Mouse (Mus musculus): ENCODE data around the gene Pabpn1. TPM values are rescaled to one million over a fixed set of nuclear protein-coding genes. Genes with fewer than 3 reads are reported as not detected.

Pabpn1 gene
- polyA plus RNA-seq (2012; rRNA removed) = 278 and 430 TPM in 2 replicates

DNA sequence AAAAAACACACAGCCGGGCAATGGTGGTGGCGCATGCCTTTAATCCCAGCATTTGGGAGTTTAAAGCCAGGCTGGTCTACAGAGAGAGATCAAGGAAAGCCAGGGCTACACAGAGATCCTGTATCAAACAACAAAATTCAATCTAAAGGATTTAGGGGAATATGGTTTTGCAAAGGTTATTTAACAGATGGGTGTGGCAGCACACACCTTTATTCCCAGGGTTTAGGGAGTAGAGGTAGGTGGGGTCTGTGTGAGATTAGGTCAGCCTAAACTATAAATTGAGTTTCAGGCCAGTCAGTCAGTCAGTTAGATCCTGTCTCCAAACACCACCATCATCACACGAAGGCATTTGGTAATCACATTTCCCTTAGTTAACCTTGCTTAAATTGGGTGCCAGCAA, at the start of gene Pabpn1:
Gene Pabpn1 (plus strand): TSS at position 301 of the 400 bp plus-strand sequence.
- no peak for DNase-seq (ENCODE audit: low spot score)

DNA sequence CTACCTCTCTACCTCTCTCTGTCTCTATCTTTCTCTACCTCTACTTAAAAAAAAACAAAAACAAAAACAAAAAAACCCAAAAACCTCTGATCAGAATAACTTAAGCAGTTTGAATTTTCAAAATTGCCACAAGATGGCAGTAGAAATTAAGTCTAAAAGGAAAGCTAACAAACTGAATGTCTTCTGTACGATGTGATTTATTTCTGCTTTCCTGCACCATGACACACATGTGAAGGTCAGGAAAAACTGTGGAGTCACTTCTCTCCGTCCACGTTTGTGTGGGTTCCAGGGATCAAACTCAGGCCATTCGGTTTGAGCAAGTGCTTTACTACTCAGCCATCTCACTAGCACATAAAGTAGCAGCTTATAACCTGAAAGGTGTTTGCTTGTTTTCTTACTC, 48.8 kb upstream of the Pabpn1 start:
- DNase-seq (ENCODE audit: low spot score) = no peak

DNA sequence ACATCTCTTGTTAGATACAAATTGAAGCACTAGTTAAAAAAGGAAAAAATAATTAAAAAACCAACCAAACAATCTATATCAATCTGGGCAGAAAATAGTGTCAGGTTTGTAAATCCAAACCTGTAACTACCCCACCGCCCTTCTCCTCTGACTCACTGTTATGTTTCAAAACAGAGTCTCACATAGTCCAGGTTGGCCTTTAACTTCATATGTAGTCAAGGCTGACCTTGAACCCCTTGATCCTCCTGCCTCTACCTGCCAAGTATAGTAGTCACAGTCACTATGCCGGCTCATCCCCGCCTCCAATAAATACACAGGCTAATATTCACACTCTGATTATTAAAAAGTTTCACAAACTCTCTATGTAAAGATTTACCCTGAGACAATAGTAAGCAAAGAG, 36.6 kb upstream of the Pabpn1 start:
- DNase-seq (ENCODE audit: low spot score) = no peak

DNA sequence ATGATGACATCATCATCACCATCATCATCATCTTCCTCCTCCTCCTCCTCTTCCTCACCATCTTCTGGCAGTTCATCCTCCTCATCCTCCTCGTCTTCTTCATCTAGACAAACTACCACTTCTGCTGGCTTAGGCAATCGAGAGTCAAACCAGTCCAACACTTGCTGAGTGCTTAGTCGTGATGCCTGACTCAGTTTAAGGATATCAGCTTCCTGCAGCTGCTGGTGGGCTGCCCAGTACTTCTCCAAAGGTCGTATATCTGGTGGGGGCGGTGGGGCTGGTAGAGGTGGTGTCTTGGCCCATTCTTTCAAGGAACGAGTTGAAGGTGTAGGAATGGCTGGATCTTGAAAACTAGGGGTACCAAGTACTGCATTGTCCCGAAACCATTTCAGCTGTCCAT, 35.6 kb upstream of the Pabpn1 start:
- no peak for DNase-seq (ENCODE audit: low spot score)

DNA sequence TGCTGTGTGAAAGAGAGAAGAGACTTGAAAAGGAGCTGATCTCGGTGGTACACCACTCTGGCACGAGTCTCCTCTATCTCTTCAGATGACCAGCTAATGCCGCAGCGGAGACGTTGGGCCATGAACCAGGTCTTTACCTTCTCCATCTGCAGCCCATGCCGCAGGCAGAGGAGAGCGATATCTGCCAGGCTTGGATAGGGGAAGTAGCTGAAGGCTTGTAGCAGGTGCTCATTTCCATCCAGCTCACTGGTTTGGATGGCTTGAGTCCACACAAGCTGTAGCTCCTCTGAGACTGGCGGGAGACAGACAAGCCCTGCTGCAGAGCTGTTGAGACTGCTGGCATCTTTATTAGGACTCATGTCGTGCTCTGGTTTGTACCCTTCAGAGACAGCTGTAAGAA, 34.4 kb upstream of the Pabpn1 start:
- DNase-seq (ENCODE audit: low spot score) = no peak

DNA sequence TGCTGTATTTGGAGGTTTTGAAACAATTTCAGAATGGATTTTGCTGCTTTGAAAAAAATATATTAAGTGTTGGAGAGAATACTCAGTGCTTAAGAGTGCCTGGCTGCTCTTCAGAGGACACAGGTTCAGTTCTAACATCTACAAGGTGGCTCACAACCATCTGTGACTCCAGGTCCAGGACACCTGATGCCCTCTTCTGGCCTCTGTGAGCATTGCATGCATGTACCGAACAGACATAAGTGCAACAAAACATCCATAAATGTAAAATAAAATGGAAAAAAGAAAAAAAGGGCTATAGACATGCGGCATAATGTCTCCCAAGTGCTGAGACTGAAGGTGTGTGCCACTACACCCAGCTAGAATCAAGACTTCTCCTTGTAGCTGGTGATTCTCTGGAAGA, 31.8 kb upstream of the Pabpn1 start:
- no peak for DNase-seq (ENCODE audit: low spot score)

DNA sequence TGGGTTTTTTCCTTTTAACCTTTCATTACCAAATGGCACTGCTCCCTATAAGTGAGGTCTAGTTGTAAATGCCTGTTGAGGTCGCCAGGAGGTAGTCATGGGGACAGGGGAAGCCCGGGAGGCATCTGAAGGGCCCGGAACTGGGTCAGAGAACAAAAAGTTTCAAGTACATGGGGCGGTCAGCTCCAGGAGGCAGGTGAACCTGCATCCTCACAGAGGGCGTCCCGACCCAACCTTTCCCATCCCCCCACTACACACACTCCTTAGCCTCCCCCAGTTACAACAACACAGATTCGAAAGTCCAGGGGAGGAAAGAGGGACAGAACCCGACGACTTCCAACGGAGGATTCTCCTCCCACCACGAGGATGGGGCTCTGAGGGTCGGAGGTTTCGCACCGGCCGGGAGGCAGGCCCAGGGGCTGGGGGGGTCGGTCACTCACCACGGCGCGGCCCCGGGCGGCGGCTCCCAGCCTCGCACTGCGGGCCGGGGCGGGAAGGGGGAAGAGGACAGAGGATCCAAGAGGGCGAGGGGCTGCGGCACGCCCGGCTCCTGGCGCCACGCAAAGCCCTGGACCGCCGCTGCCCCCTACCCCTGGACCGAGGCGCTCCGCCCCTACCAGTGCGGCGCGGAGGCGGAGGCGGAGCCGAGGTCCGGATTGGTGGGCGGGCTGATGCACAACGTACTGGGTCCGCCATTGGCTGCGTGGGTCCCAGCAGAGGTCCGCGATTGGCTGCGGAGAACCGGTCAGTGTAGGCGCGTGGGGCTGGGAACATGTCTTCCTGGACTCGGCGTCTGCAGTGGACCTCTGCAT, 28.6 kb upstream of the Pabpn1 start:
- peak; percentile 80 for DNase-seq (ENCODE audit: low spot score)

DNA sequence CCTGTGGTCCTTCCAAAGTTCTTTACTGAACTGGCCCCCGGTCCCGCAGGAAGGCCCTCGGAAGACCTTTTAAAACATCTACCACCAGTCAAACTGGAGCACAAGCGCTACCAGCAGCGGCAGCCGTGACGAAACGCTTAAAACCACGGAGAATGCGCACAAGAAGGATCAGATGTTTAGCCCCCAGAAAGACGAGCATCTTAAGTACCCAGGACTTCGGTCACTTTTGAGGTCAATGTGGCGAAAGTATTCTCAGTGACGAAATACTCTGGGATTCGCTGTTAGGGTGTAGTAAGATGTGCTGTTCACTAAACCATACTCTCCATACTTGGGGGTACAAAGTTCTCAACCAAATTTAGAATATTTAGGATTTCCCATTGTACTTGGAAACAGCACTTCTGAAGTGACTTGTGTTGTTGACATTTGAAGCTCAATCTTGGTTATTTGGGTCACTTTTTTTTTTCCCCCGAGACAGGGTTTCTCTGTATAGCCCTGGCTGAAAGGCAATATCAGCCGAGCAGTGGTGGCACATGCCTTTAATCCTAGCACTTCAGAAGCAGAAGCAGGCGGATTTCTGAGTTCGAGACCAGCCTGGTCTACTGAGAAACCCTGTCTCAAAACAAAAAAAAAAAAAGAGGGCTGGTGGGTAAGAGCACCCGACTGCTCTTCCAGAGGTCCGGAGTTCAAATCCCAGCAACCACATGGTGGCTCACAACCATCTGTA, 27.8 kb upstream of the Pabpn1 start:
- DNase-seq (ENCODE audit: low spot score) = no peak

DNA sequence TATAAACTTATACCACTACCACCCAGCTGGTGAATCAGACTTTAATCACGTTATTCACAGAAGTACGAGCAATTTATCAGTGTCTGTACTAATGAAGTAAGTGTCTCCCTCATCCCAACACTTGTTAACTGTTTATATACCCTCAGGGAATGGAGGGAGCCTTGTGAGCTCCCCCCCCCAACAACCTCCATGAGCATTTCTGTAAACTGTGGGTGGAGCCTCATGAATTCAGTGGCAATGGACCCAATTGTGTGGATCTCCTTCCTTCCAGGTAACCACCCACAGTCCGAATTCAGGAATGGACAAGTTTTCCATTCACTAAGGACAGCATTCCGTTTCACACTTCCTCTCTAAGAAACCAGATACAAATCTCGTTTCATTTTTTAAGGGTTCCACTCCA, 26.7 kb upstream of the Pabpn1 start:
- no peak for DNase-seq (ENCODE audit: low spot score)

DNA sequence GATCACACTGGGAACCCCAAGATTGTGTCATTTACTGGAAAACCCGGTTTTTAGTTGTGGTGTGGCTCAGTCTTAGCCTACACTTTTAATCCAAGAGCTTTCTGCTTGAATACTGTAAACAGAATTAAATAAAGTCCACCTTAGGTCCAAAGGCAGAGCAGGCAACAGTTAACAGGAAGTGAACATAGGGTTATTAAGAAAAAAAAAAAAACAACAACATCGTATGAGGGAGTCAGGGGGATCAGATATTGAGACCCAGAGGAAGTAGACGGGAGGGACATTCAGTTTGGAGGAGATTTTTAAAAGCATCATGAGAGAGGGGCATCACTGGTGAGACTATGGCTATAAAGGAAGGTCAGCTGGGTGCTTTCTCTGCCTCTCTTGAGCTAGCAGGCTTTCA, 26.0 kb upstream of the Pabpn1 start:
- no peak for DNase-seq (ENCODE audit: low spot score)

DNA sequence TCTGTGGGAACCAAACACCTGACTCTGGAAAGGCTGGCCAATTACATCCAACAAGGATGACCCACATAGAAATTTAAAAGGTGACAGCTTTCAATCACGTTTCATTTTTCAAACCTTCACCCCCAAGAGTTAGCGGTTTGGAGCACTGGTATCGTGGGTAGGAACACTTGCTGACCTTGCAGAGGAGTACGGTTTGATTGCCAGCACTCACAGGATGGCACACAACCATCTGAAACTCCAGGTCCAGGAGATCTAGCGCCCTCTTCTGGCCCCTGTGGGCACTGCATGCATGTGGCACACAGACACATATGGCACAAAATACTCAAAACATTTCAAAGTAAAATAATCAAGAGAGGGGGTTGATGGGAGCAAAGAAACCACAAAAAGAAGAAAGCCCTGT, 25.4 kb upstream of the Pabpn1 start:
- no peak for DNase-seq (ENCODE audit: low spot score)

DNA sequence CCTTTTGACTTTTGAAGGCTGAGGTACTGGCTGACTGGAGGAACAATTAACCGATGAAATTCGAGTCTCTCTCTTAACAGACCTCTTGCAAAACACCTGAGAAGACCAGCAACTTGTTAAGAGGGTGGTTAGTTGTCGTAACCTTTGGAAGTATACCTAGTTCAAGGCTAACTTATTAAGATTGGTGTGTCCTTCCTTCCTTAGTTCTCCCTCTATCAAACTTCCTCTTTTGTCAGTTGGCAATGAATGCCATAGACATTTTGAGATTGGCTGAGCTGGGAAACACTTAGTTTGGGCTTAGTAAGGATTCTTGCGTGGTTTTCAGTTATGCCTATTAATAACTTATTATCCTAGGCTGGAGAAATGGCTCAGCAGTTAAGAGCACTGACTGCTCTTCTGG, 24.3 kb upstream of the Pabpn1 start:
- no peak for DNase-seq (ENCODE audit: low spot score)

DNA sequence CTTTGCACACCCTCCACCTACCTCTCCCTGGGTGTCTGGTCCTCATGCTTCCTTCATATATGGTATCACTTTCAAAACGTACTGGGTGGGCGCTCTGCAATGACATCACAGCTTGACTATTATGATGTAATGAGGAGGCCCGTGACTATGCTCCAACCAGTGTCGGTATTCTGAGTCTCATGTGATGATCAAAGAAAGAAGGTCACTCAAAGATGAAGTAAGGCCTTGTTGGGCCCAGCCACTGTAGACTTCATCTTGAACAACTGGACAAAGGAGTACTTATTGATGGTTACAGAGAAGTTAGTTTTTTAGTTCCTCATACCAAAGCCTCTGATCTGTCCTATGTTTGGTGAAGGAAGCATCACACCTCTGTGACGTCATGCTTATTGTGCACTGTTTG, 21.4 kb upstream of the Pabpn1 start, which contains the start of gene Homez:
Gene Homez (minus strand): TSS at position 101 of the 400 bp plus-strand sequence.
- no peak for DNase-seq (ENCODE audit: low spot score)

DNA sequence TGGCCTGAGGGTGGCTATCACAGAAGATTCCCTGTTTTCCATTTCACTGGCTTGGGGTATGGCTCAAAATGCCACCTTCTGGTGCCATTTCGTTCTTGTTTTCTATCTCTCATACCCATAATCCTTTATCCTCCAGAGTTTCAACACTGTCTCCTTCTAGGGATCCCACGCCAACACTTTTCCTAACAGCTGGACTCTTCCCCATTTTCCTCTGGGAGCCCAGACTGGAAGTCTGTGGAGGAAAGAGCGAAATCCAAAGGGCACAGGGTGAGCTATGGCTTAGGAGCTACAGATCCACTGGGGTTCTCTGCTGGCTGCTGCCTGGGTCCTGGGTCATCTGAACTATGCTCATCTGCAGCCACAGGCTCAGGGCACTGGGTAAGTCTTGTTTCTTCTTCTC, 18.1 kb upstream of the Pabpn1 start:
- no peak for DNase-seq (ENCODE audit: low spot score)

DNA sequence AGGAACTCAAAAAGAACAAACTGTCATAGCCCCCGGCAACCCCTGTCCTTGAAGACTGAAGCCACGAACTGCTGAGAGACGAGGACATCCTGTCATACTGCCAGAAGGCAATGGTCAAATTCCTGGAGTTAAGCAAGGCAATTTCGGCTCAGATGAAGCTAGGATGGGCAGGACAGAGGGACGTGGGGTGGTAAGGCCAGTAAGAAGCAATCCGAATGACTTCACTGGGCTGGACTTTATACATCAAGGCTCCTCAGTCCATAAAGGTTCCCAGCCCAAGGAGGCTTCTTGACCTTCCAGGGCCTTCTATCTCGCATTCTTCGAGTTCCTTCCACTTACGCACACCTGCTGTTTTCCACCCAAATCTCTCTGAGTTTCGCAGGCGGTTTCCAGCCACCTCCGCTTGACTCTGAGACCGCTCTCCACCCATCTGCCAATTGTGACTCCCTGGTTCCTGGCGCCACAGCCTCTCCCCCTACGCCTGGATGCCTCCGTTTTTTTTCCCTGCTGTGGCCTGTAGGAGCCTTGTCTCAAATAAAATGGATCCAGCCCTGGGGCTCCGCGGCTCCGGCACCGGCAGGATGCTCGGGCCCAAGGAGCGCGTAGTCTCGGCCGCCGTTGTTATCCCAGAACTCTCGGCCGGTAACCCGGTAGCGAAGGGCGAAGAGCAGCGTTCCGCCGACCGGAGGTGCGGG, 16.3 kb upstream of the Pabpn1 start:
- no peak for DNase-seq (ENCODE audit: low spot score)

DNA sequence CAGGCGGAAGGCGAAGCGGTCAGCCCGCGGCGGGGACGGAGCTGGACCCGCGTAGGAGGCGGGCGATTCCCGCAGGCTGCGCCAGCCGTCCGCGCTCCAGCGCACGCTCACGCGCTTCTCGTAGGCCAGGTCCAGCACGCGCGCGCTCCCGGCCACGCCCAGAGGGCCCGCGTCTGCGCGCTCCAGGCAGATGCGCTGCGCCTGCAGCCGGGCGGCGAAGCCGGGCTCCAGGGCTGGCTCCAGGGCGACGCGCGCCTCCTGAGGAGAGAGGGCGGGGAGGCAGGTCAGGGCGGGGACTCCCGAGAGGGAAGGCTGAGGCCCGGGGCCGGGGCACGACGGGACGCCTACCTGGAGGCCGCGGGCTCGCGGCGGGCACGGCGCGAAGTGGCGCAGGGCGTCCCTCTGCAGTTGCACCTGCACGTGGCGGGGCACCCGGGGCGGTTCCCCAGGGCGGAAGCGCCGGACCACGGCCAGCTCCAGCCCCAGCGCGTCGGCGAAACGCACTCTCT, 15.7 kb upstream of the Pabpn1 start:
- peak; percentile 87 for DNase-seq (ENCODE audit: low spot score)

DNA sequence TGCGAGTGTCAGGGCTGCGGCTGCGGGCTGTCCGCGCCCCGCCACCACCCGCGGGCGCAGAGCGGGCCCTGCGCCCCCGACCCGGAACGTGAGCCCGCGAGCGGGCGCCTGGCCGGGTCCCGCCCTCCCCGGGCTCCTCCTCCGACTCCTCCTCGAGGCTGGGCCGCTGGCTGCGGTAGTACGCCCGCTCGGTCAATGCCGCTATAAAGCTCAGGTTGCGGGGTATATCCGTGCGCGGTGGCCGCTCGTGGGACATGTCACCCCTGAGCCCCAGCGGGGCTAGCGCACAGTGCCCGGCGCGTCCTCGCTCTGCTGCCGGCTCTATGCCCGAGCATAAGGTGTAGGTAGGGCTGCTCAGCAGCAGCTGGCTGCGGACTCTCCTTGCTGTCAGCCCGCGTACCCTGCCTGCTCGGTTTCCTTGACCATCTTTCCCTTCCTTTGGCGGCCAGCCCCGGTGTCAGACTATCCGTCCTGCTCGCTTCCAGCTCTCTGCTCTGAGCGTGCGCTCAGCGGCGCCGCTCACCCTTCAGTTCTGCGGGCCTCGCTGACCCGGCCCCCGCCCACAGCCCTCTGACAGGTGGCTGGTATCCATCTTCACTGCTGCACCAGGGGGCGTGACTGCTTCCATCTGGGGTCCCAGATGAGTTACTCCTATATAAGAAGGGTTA, 15.1 kb upstream of the Pabpn1 start, which contains the start of gene Ppp1r3e:
Gene Ppp1r3e (minus strand): TSS at position 503 of the 668 bp plus-strand sequence.
- DNase-seq (ENCODE audit: low spot score) = peak; percentile 74

DNA sequence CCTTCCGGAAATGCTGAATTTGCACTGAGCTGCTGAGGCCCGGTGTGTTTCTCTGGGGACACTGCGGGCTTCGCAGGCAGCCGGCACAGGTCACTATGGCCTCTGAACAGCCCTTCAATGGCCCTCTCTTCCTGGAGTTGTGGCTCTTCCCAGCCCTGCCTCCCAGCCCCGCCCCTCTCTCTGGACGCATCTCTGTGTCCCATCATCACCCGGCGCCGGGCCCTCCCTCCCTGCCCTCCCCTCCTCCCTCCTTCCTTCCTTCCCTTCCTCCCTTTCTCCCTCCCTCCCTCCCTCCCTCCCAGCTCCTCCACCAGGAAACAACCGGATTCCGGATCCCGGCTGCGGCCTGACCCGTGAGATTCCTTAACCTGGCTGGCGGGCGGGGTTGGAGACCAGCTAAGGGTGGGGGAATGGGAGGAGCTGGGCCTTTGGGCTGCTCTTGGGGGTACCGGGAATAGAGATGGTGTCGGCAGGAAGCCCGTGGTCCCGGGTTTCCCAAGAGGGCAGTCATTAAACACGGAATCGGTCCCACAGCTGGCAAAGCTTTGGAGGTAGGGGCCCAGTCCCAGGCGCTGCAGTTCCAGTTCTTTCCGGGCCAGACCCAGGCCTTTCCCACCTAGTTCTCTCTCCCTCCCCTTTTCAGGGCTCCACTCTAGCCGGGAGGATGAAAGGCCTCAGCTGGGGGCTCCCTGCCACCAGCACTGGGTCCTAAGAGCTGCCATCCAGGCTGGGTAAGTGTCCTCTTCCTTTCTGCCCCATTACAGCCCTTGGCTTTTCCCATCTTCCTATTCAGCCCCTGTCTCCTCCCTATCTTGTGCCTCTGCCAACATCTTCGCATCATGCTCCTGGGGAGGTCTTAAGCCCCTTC, 8.9 kb upstream of the Pabpn1 start, which contains the start of the genes Bcl2l2 and Gm20521:
Gene Bcl2l2 (plus strand): TSS at position 224 of the 868 bp plus-strand sequence.
Gene Gm20521 (plus strand): TSS at position 288 of the 868 bp plus-strand sequence.
- DNase-seq (ENCODE audit: low spot score) = peak; percentile 66

DNA sequence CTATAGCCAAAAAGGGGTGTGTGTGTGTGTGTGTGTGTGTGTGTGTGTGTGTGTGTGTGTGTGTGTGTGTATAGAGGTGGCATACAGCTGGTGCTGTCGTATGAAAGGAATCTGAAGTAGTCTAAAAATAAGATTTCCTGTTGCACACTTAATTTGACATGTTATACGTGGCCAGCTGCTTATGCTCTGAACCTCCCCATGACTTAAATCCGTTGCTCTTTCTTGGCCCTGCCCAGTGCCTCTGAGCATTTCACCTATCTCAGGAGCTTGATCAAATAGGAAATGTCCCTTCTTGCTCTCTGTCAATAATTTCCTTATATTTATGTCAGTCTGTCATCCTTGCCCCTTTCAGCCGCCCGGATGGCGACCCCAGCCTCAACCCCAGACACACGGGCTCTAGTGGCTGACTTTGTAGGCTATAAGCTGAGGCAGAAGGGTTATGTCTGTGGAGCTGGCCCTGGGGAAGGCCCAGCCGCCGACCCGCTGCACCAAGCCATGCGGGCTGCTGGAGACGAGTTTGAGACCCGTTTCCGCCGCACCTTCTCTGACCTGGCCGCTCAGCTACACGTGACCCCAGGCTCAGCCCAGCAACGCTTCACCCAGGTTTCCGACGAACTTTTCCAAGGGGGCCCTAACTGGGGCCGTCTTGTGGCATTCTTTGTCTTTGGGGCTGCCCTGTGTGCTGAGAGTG, 8.1 kb upstream of the Pabpn1 start:
- no peak for DNase-seq (ENCODE audit: low spot score)

DNA sequence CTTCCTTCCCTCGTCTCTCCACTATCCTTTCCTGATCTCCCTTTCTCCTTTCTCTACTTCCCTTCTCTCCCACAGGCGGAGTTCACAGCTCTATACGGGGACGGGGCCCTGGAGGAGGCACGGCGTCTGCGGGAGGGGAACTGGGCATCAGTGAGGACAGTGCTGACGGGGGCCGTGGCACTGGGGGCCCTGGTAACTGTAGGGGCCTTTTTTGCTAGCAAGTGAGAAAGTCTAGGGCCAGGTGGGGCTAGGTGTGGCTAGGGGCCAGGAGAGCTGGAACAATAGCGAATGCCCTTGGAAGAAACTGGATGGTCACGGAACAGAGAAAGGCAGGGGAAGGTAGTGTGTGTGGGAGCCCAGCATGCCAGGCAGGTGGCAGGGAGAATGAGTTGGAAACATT, 7.0 kb upstream of the Pabpn1 start:
- DNase-seq (ENCODE audit: low spot score) = no peak
